8 mouse cellular contexts compared by ENCODE assay signal in genomic region chrX:36874178-36874696, GRCm38 (mm10). TPM values are rescaled to one million over a fixed set of nuclear protein-coding genes. Genes with fewer than 3 reads are reported as not detected.
DNase-seq lines count a peak whose midpoint lies in the region; ATAC-seq and TF ChIP-seq lines count a peak whose summit lies in the region.

No protein-coding gene starts in this region.

- ATAC-seq in forebrain, embryonic 15.5 days (replicated peaks): peak; percentile 96
- ATAC-seq in liver, postnatal 0 days: peak; percentile 98
- peak; percentile 98 for ATAC-seq in neural tube, embryonic 13.5 days (ENCODE audit: low read depth)

- 17% methylated on average over 56 of the region's 57 CpGs for WGBS in forebrain, embryonic 15.5 days
- 9% methylated on average over 48 of the region's 57 CpGs for WGBS in liver, postnatal 0 days (ENCODE audit: insufficient replicate concordance)
- WGBS in neural tube, embryonic 13.5 days: 17% methylated on average over 57 of the region's 57 CpGs

- no peaks in the 10 kb centered on the region for H3K9me3 ChIP-seq in ES-E14 (ENCODE audit: control insufficient read depth, insufficient read depth, low read depth, low read length)
- no peaks in the 10 kb centered on the region for H3K9me3 ChIP-seq in forebrain, embryonic 15.5 days
- H3K9me3 ChIP-seq in liver, postnatal 0 days (ENCODE audit: low read length): no peaks in the 10 kb centered on the region
- no peaks in the 10 kb centered on the region for H3K9me3 ChIP-seq in neural tube, embryonic 13.5 days

- no peaks in the 10 kb centered on the region for H3K36me3 ChIP-seq in ES-E14 (ENCODE audit: control insufficient read depth, insufficient read depth, low read length, poor library complexity, severe bottlenecking)
- no peaks in the 10 kb centered on the region for H3K36me3 ChIP-seq in forebrain, embryonic 15.5 days
- no peaks in the 10 kb centered on the region for H3K36me3 ChIP-seq in liver, postnatal 0 days (replicated peaks; ENCODE audit: insufficient read depth, low read length)
- H3K36me3 ChIP-seq in neural tube, embryonic 13.5 days: no peaks in the 10 kb centered on the region

- no peak for TF ChIP-seq CTCF in liver, postnatal 0 days (IDR thresholded peaks at IDR 0.05; ENCODE audit: low read depth)

- no peaks in the 10 kb centered on the region; a peak in 1 of 4 replicates for H3K4me1 ChIP-seq in ES-E14 (ENCODE audit: control insufficient read depth in 2 of 2, insufficient read depth in 2 of 2, low read length in 2 of 2, poor library complexity in 1 of 2)
- H3K4me1 ChIP-seq in forebrain, embryonic 15.5 days: peaks cover 5% of the 10 kb centered on the region
- H3K4me1 ChIP-seq in liver, postnatal 0 days (ENCODE audit: insufficient read depth): peaks cover 3% of the 10 kb centered on the region; the same call in 1 of the 2 replicates
- peaks cover 7% of the 10 kb centered on the region for H3K4me1 ChIP-seq in neural tube, embryonic 13.5 days (replicated peaks)

- H3K4me3 ChIP-seq in ES-E14 (ENCODE audit: insufficient read depth in 1 of 2, low read depth in 1 of 2, low read length in 2 of 2, poor library complexity in 1 of 2, severe bottlenecking in 1 of 2): peak overlapping the region; percentile 69 to 91
- peak overlapping the region; percentile 58 for H3K4me3 ChIP-seq in forebrain, embryonic 15.5 days
- H3K4me3 ChIP-seq in liver, postnatal 0 days (ENCODE audit: low read depth, low read length): peak overlapping the region; percentile 86
- peak overlapping the region; percentile 70 for H3K4me3 ChIP-seq in neural tube, embryonic 13.5 days

- no peaks in the 10 kb centered on the region for H3K27me3 ChIP-seq in forebrain, embryonic 15.5 days
- no peaks in the 10 kb centered on the region for H3K27me3 ChIP-seq in liver, postnatal 0 days (ENCODE audit: insufficient read depth, low read length)
- no peaks in the 10 kb centered on the region for H3K27me3 ChIP-seq in neural tube, embryonic 13.5 days

- TF ChIP-seq EP300 in liver, postnatal 0 days (IDR thresholded peaks at IDR 0.05; ENCODE audit: low read depth): no peak

- H3K27ac ChIP-seq in ES-E14 (ENCODE audit: insufficient read depth, low read depth, low read length, poor library complexity, severe bottlenecking): peak overlapping the region; percentile 65
- H3K27ac ChIP-seq in forebrain, embryonic 15.5 days (replicated peaks): peak overlapping the region; percentile 73
- H3K27ac ChIP-seq in liver, postnatal 0 days (ENCODE audit: low read depth): peak overlapping the region; percentile 74
- peak overlapping the region; percentile 82 for H3K27ac ChIP-seq in neural tube, embryonic 13.5 days (replicated peaks)

- in situ Hi-C loops in ES-E14 (cut with MboI; ENCODE audit: low sequenced_read_pairs in 2 of 2, unreplicated experiment in 2 of 2): no loop called here

- peak overlapping the region; percentile 96 for H3K9ac ChIP-seq in ES-E14 (ENCODE audit: insufficient read depth, low read depth, low read length, poor library complexity, severe bottlenecking)
- H3K9ac ChIP-seq in forebrain, embryonic 15.5 days (replicated peaks): peak overlapping the region; percentile 76
- peak overlapping the region; percentile 96 for H3K9ac ChIP-seq in liver, postnatal 0 days (replicated peaks)
- H3K9ac ChIP-seq in neural tube, embryonic 13.5 days: peak overlapping the region; percentile 85

- DNase-seq in ES-E14 (ENCODE audit: low read depth, low spot score): peak; percentile 68
- DNase-seq in cerebellum, adult 11-12 months: peak; percentile 85
- peak; percentile 75 for DNase-seq in heart, postnatal 25 days (ENCODE audit: low spot score)
- DNase-seq in layer of hippocampus, adult 11-12 months (ENCODE audit: low spot score): peak; percentile 80
- DNase-seq in liver, postnatal 0 days: peak; percentile 92
- peak; percentile 50 for DNase-seq in telencephalon, adult 2 months (ENCODE audit: low read depth, low spot score)

- intact Hi-C loops in heart, postnatal 25 days (cut with DNase I): loop anchor here (2.0 kb wide), 1 partner anchor 29 kb away; the partner anchor contains the start of gene Nkrf

- H3K4me2 ChIP-seq in forebrain, embryonic 15.5 days (replicated peaks): peak overlapping the region; percentile 55
- peak overlapping the region; percentile 73 for H3K4me2 ChIP-seq in liver, postnatal 0 days (ENCODE audit: low read depth, low read length)
- H3K4me2 ChIP-seq in neural tube, embryonic 13.5 days: peak overlapping the region; percentile 62

TF ChIP-seq in ES-E14, 5 proteins besides CTCF, POLR2A, EP300 and RAD21:
- no peak for TF ChIP-seq ZC3H11A (IDR thresholded peaks at IDR 0.05; ENCODE audit: borderline replicate concordance, low read depth, low read length)
- TF ChIP-seq ZNF384 (IDR thresholded peaks at IDR 0.05; ENCODE audit: low read depth, low read length): no peak
- TF ChIP-seq CHD2 (IDR thresholded peaks at IDR 0.05; ENCODE audit: low read depth, low read length): no peak
- TF ChIP-seq HCFC1 (IDR thresholded peaks at IDR 0.05; ENCODE audit: borderline replicate concordance, insufficient read depth, low read length): no peak
TF ChIP-seq in ES-E14: peak in this region for 0.

RNA-seq across cellular contexts. Expression of gene C330007P06Rik, which starts 0.3 kb away (rescaled TPM):
- total RNA-seq in ES-E14 (2012; rRNA removed): 27.4 and 30.2 TPM in 2 replicates
- 24.4 and 24.7 TPM in 2 replicates for polyA plus RNA-seq in forebrain, embryonic 15.5 days (2015; fragmentation: Nextera tagmentation; extraction: Ambion mirVana)
- total RNA-seq in heart, postnatal 25 days (2021): 10 to 100 TPM; 15.3 to 17.5 TPM
- polyA plus RNA-seq in liver, postnatal 0 days (2015; fragmentation: Nextera tagmentation; extraction: Ambion mirVana): 9.2 TPM in 2 replicates
- 23.9 and 29.0 TPM in 2 replicates for polyA plus RNA-seq in neural tube, embryonic 13.5 days (2015; fragmentation: Nextera tagmentation; extraction: Ambion mirVana)

RNA-seq across cellular contexts. Expression of gene Ube2a, which starts 0.5 kb away (rescaled TPM):
- 57.3 and 77.3 TPM in 2 replicates for total RNA-seq in ES-E14 (2012; rRNA removed)
- polyA plus RNA-seq in forebrain, embryonic 15.5 days (2015; fragmentation: Nextera tagmentation; extraction: Ambion mirVana): 108 and 120 TPM in 2 replicates
- total RNA-seq in heart, postnatal 25 days (2021): 10 to 100 TPM; 67.5 to 77.9 TPM
- 92.5 and 94.9 TPM in 2 replicates for polyA plus RNA-seq in liver, postnatal 0 days (2015; fragmentation: Nextera tagmentation; extraction: Ambion mirVana)
- 129 and 135 TPM in 2 replicates for polyA plus RNA-seq in neural tube, embryonic 13.5 days (2015; fragmentation: Nextera tagmentation; extraction: Ambion mirVana)

RNA-seq across cellular contexts. Expression of gene Nkrf, which starts 28.5 kb away (rescaled TPM):
- total RNA-seq in ES-E14 (2012; rRNA removed): 9.3 and 12.5 TPM in 2 replicates
- 11.5 and 12.3 TPM in 2 replicates for polyA plus RNA-seq in forebrain, embryonic 15.5 days (2015; fragmentation: Nextera tagmentation; extraction: Ambion mirVana)
- total RNA-seq in heart, postnatal 25 days (2021): 1 to 10 TPM; 3.2 to 3.9 TPM
- 0.69 and 0.75 TPM in 2 replicates for polyA plus RNA-seq in liver, postnatal 0 days (2015; fragmentation: Nextera tagmentation; extraction: Ambion mirVana)
- 13.6 and 15.5 TPM in 2 replicates for polyA plus RNA-seq in neural tube, embryonic 13.5 days (2015; fragmentation: Nextera tagmentation; extraction: Ambion mirVana)

Comparison
In these comparisons a context has a peak if more than half of its experiments do, and no peak if none do; other contexts are left out.
1. Peak in every context shown above with its lines: DNase-seq, ATAC-seq, H3K4me3 ChIP-seq and H3K27ac ChIP-seq.